Mouse (Mus musculus): ENCODE measurements around the gene Ppp1r9b.

DNA sequence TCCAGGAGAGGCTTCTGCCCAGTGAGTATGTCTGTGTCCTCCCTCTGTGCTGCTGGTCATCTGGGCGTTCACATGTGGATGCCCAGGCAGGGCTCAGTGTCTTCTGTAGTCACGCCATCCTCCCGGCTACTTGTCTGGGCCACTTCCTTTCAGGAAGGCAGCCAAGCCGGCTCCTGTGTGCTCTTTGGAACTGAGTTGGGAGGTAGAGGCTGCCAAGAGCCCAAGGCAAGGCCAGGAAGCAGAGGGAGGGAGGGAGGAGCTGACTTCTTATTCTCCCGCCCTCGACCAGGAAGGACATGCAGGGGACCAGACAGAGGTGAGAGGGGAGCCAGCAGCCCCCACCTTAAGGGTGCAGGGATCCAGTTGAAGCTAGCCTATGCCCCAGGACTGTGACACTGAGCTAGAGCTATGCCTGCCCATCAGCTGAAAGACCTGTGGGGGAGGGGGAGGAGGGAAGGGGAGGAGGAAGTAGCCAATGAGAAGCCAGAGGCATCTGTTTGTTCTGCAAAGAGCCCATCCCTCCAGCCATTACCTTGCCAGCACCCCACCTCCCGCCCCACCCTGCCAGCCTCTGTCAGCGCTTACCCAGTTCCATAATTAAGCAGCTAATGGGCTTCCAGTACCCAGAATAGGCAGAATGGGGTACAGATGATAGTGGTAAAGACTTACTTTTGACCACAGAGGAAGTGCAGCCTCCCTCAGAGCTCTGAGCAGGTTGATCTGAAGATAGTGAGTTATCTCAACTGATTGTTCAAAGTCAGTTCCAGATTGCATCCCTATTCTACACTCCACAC, 32.6 kb upstream of the Ppp1r9b start:
- no peak for TF ChIP-seq CTCF (IDR thresholded peaks at IDR 0.05; ENCODE audit: insufficient read depth, low read depth, low read length)
- no peak for TF ChIP-seq POLR2A (IDR thresholded peaks at IDR 0.05; ENCODE audit: insufficient read depth, low read depth, low read length)
